Mouse (Mus musculus): ENCODE results near the gene Cog5. TPM values are rescaled to one million over a fixed set of nuclear protein-coding genes. Genes with fewer than 3 reads are reported as not detected.

The Cog5 gene
- polyA plus RNA-seq, 1 experiment from 2014 or later, result 26.1 TPM

DNA sequence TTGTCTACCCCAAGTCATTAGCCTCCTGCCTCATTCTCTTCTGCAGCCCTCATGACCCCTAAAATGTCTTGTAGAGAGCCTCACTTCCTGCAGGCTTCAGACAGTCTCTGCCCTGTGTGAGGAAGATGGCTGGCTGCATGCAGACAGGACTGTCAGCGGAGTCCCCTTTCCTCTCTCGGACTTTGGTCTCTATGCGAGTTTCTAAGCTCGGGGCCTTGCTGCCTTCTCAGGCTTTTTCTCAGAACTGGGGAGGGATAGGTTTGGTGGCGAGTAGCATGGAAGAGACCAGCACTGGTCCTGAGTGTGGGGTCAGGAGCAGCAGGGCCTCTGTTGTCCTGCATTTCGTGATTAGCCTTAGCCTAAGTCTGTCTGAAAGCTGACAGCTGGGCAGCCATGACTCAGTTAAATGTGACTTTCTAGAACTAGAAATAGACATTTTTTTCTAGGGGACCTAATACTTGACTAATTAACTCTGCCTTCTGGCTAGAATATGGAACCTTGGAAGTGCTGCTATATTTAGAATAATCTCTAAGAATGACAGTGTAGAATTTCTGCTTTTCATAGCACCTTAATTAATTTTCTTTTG, 258.4 kb downstream of the Cog5 start:
- Histone ChIP-seq H3K4me3 (no peak overlapping the region), H3K27me3 (ENCODE audit: insufficient read depth, poor library complexity, severe bottlenecking) (no peaks in the 10 kb centered on the region), H3K4me1 (peaks cover 21% of the 10 kb centered on the region), H3K9me3 (no peaks in the 10 kb centered on the region), H3K27ac (no peak overlapping the region), H3K36me3 (peaks cover 2% of the 10 kb centered on the region; the same call in 1 of the 2 replicates)
- no peak for DNase-seq (ENCODE audit: low spot score)
- 73% methylated on average over 6 of the region's 6 CpGs for WGBS

DNA sequence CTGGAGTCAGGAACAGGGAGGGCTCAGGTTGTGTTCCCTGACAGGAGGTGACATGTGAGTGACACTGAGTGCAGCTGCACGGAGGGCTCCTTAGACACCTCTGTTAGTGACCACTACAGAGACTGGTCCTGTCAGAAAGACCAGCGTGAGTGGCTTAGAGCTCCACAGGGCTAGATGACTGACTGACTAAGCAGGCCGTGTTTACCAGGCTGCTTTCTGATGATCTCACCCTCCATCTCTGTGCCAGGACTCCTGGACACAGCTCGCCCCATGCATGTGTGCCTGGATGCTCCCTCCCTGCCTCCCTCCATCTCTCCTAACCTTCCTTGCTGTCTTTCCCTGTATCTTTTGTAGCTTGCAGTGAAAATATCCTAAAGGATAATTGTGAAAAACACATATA, 258.9 kb downstream of the Cog5 start:
- whole genome bisulfite sequencing, result 46% methylated on average over 4 of the region's 4 CpGs
- DNase-seq (ENCODE audit: low spot score), result no peak
- H3K9me3 ChIP-seq, result no peaks in the 10 kb centered on the region
- H3K4me1 ChIP-seq, result peaks cover 21% of the 10 kb centered on the region
- no peak overlapping the region for H3K4me3 ChIP-seq
- H3K27ac ChIP-seq, result 0 out of 2 replicates have a peak overlapping the region, but pooled peaks have one; percentile 42
- no peaks in the 10 kb centered on the region for H3K27me3 ChIP-seq (ENCODE audit: insufficient read depth, poor library complexity, severe bottlenecking)
- H3K36me3 ChIP-seq, result peaks cover 2% of the 10 kb centered on the region; the same call in 1 of the 2 replicates

DNA sequence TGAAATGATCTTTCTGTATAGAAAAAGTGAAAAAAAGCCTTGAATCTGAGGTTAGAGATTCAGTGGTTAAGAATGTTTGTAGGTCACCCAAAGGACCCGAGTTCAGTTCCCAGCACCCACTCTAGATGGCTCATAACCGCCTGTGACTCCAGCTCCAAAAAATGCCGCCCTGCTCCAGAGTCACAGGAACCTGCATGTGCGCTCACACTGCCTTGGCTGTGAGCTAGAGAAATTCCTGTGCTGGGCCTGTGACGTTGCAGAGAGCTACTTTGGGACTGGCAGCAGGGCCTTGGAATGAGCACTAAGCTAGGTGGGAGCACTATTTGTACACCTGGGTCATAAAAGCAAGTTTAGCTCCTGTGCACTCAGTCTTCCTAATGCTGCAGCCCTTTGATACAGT, 262.0 kb downstream of the Cog5 start:
- Histone ChIP-seq H3K4me3 (no peak overlapping the region), H3K27me3 (ENCODE audit: insufficient read depth, poor library complexity, severe bottlenecking) (no peaks in the 10 kb centered on the region), H3K9me3 (no peaks in the 10 kb centered on the region), H3K27ac (no peak overlapping the region), H3K4me1 (peaks cover 21% of the 10 kb centered on the region), H3K36me3 (peaks cover 17% of the 10 kb centered on the region; the same call in 1 of the 2 replicates)
- WGBS, result 91% methylated on average over 5 of the region's 5 CpGs
- DNase-seq (ENCODE audit: low spot score), result no peak

DNA sequence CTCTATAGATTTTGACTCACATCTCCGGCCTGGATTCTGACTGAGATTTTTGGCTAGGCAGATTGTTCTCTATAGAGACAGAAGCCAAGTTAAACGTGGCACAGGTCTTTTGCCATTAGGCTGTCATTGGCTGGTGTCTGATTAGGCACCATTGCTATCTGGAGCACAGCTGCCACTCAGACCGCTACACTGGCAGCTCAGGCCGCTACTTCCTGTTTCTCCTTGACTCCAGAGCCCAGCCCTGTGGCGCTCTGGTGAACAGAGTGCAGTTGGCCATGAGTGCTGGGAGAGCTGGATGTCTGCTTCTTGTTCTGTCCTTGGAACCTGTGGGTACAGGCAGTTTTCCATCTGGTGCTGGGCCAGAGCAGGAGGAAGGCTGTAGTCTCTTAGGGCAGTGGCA, 262.6 kb downstream of the Cog5 start:
- WGBS, result 53% methylated on average over 5 of the region's 5 CpGs
- H3K4me3 ChIP-seq, result no peak overlapping the region
- peaks cover 21% of the 10 kb centered on the region for H3K4me1 ChIP-seq
- H3K9me3 ChIP-seq, result no peaks in the 10 kb centered on the region
- peak overlapping the region; percentile 56; the same call in 1 of the 2 replicates for H3K27ac ChIP-seq
- H3K36me3 ChIP-seq, result peaks cover 17% of the 10 kb centered on the region; the same call in 1 of the 2 replicates
- H3K27me3 ChIP-seq (ENCODE audit: insufficient read depth, poor library complexity, severe bottlenecking), result no peaks in the 10 kb centered on the region
- DNase-seq (ENCODE audit: low spot score), result peak; percentile 76

DNA sequence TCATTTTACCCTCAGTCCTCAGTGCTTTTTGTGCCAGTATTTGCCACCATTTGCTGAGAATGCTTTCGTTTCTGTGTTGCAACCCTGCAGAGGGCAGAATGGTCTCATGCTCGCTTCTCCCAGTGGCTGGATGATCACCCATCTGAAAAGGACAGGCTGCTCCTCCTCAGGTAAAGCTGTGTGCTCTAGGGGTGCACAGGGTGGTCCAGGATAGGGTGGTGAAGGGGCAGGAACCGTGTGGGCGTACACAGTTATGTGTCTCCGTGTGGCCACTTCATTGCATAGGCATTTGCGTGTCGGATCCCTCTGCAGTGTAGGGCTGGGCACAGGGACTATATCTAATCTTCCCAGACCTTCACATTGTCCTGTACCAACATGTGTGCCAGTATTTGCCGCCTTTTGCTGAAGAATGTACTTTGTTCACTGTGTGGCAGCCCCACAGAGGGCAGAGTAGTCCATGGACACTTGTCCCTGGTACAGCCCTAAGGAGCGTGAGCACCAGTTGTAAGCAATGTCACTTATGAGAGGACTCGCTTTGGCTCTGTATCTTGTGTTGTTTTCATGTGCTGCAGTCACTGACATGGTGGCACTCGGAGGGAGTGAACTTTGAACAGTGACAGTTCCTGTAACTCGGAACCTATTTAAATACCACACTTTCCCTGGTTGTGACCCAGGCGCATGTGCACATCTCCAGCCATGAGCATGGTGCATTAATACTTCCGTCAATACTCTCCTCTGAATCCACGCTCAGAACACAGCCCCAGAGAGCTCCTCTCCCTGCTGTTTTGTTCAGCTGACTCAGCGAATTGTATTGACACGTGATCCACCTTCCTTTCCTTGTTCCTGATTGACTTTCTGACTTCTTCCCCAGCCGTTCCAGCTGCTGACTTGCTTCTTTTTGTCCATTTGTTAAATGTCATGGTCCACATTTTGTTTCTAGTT, 266.1 kb downstream of the Cog5 start:
- Histone ChIP-seq H3K4me1 (peaks cover 7% of the 10 kb centered on the region), H3K4me3 (no peak overlapping the region), H3K9me3 (no peaks in the 10 kb centered on the region), H3K36me3 (peaks cover 33% of the 10 kb centered on the region), H3K27me3 (ENCODE audit: insufficient read depth, poor library complexity, severe bottlenecking) (no peaks in the 10 kb centered on the region), H3K27ac (no peak overlapping the region)
- WGBS, result 84% methylated on average over 18 of the region's 18 CpGs
- no peak for DNase-seq (ENCODE audit: low spot score)

DNA sequence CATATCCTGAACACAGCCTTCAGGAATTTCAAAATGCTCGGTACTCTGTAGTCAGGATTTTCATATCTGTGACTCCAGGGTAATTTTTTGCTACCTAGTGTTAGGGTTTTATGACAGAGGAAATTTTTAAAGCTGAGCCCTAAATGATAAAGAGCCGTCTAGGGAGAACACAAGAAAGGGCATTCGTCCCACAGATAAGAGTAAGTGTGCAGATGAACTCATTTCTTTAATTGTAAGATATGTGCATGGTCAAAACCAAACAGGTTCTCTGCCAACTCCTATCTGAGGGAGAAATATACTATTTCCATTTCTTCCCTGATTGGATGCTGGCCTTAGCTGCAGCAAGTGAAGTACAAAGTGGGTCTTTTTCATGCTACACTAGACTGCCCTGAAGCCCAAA, 269.5 kb downstream of the Cog5 start:
- 75% methylated on average over 3 of the region's 3 CpGs for WGBS

DNA sequence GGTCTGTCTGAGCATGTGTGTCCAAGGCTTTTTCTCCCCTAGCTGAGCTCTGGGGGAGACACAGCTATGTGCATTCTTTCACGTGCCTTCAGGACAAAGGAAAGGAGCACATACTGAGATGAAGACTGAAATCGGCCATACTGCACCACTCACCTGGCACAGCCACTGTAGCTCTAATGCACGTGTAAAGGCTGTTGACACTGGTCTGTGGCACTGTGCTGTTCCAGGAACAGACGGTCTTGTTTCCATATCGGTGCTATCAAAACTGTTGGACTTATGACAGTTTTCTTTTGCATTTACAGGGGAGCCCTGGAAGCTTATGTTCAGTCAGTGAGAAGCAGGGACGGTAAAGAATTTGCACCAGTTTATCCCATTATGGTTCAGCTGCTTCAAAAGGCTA, 270.7 kb downstream of the Cog5 start:
- no peak overlapping the region for H3K4me3 ChIP-seq
- H3K9me3 ChIP-seq, result no peaks in the 10 kb centered on the region
- H3K27ac ChIP-seq, result no peak overlapping the region
- DNase-seq (ENCODE audit: low spot score), result no peak
- 89% methylated on average over 6 of the region's 6 CpGs for WGBS
- no peaks in the 10 kb centered on the region for H3K27me3 ChIP-seq (ENCODE audit: insufficient read depth, poor library complexity, severe bottlenecking)
- no peaks in the 10 kb centered on the region for H3K4me1 ChIP-seq
- peaks cover 61% of the 10 kb centered on the region for H3K36me3 ChIP-seq

More for the DNA sequence above, 269.5 kb downstream of the Cog5 start:
- no peaks in the 10 kb centered on the region for H3K9me3 ChIP-seq
- no peaks in the 10 kb centered on the region for H3K27me3 ChIP-seq (ENCODE audit: insufficient read depth, poor library complexity, severe bottlenecking)
- H3K36me3 ChIP-seq, result peaks cover 58% of the 10 kb centered on the region
- DNase-seq (ENCODE audit: low spot score), result no peak
- H3K4me3 ChIP-seq, result no peak overlapping the region
- H3K4me1 ChIP-seq, result no peaks in the 10 kb centered on the region
- H3K27ac ChIP-seq, result no peak overlapping the region

DNA sequence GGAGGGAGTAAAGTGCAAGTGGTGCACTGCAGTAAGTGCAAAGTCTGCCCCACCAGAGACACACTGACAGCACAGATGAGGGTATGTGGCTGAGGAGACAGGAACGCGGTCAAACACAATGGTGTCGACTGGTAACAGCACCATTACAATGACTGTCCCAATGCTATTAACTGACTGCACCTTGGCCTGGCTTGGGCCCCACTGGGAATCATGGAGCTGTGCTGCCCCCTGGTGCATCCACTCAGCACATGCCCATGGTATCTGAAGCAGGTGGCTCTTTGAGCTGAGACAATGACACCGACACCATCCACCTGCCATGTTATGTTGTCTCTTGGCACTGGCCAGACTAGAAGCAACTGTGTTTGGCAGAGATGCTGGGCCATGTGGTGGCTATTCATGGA, 272.0 kb downstream of the Cog5 start:
- Histone ChIP-seq H3K27me3 (ENCODE audit: insufficient read depth, poor library complexity, severe bottlenecking) (no peaks in the 10 kb centered on the region), H3K4me3 (no peak overlapping the region), H3K36me3 (peaks cover 66% of the 10 kb centered on the region), H3K9me3 (no peaks in the 10 kb centered on the region), H3K27ac (no peak overlapping the region), H3K4me1 (no peaks in the 10 kb centered on the region)
- WGBS, result 63% methylated on average over 4 of the region's 4 CpGs
- DNase-seq (ENCODE audit: low spot score), result peak; percentile 80

DNA sequence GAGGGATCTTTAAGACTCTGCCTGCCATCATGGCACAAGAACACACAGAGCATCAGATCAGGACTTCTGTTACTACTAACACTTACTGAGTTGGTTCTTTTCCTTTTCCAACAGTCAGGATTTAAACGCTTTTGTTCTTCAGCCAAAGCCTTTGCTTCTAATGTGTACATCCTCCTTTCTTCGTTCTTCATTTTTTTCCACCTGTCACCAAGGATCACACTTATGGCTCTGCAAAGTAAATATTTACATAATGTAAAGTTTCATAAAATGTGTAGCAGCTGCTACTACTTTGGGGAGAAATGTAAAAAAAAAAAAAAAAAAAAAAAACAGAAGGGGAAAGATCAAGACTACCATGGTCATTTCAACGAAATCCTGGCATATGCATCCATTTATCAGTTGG, 273.8 kb downstream of the Cog5 start:
- Histone ChIP-seq H3K4me3 (no peak overlapping the region), H3K36me3 (peaks cover 77% of the 10 kb centered on the region), H3K9me3 (no peaks in the 10 kb centered on the region), H3K27me3 (ENCODE audit: insufficient read depth, poor library complexity, severe bottlenecking) (no peaks in the 10 kb centered on the region), H3K27ac (no peak overlapping the region), H3K4me1 (no peaks in the 10 kb centered on the region)
- 87% methylated on average over 3 of the region's 3 CpGs for WGBS
- no peak for DNase-seq (ENCODE audit: low spot score)

DNA sequence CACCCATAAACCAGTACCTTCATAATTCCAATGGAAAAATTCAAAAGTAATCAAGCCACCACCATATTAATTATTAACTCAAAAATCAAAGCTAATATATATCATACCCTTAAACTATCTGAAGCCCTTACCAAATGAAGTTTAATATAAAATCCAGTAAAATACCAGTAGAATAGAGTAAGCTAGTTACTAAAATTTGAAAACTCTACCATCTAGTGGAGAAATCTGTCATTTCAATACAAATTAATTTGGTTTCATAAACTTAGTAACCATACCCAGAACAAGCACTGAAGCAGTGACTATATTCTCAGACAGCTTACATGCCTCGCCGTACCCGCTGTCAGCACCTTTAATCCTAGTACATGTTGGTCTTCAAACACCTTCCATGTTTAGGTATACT, 277.1 kb downstream of the Cog5 start:
- WGBS, result 96% methylated on average over 3 of the region's 3 CpGs
- Histone ChIP-seq H3K36me3 (peaks cover 84% of the 10 kb centered on the region), H3K4me1 (no peaks in the 10 kb centered on the region), H3K4me3 (no peak overlapping the region), H3K27ac (no peak overlapping the region), H3K27me3 (ENCODE audit: insufficient read depth, poor library complexity, severe bottlenecking) (no peaks in the 10 kb centered on the region), H3K9me3 (no peaks in the 10 kb centered on the region)
- DNase-seq (ENCODE audit: low spot score), result no peak

DNA sequence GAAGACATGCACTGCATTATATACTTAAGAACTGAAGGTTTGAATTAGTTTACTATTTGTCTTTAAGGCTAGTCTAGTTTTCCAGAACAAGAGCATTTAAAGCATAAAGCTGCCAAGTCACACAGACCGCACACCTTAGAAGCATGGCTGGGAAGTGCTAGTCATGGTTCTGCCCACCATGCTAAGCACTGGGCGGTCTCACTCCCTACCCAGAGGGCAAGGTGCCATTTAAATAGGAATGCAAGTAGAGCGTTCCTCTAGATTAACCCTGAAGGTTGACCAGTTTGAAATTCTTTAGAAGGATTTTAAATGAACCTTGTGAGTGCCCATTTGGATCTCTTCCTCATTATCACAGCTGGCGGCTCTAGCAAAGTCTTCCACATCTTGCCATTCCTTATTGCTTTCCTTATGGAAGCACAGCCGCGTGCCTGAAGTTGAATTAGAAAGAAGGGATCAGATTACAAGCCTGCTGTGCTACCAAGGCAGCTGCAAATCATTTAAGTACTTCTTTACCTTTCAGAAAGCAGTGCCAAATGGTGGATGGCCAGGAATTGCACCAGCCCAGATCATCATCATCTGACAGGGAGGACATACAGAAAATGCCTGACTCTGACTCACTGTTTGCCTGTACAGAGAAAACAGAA, 282.1 kb downstream of the Cog5 start:
- no peaks in the 10 kb centered on the region for H3K4me1 ChIP-seq
- H3K4me3 ChIP-seq, result no peak overlapping the region
- no peak overlapping the region for H3K27ac ChIP-seq
- DNase-seq (ENCODE audit: low spot score), result no peak
- 48% methylated on average over 6 of the region's 6 CpGs for WGBS
- H3K36me3 ChIP-seq, result peaks cover 85% of the 10 kb centered on the region
- H3K27me3 ChIP-seq (ENCODE audit: insufficient read depth, poor library complexity, severe bottlenecking), result no peaks in the 10 kb centered on the region
- H3K9me3 ChIP-seq, result no peaks in the 10 kb centered on the region

DNA sequence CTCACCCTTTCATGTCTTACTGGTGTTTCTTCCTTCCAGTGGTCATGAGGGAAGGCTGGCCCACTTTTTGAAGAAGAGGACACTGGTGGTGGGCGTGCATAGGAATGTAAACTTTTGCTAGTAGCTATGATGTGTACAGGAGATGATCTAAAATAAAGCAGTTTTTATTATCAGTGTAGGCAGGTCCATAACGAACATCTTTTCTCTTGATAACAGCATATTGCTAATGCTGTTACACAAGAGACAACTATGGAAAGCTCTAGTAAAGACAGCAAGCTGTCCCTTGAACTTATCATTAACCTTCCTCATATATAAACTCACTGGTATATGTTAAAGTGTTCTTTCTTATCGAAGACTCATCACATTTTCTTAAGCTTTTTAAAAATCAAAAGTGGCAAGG, 282.9 kb downstream of the Cog5 start:
- Histone ChIP-seq H3K4me1 (no peaks in the 10 kb centered on the region), H3K9me3 (no peaks in the 10 kb centered on the region), H3K27me3 (ENCODE audit: insufficient read depth, poor library complexity, severe bottlenecking) (no peaks in the 10 kb centered on the region), H3K36me3 (peaks cover 85% of the 10 kb centered on the region), H3K4me3 (no peak overlapping the region), H3K27ac (no peak overlapping the region)
- 90% methylated on average over 3 of the region's 3 CpGs for WGBS
- no peak for DNase-seq (ENCODE audit: low spot score)
